In genomic region chr8:105623118-105623517, GRCm38 (mm10) we compare ENCODE assay signal across 9 mouse cellular contexts. TPM values are rescaled to one million over a fixed set of nuclear protein-coding genes. Genes with fewer than 3 reads are reported as not detected.
DNase-seq lines count a peak whose midpoint lies in the region; ATAC-seq and TF ChIP-seq lines count a peak whose summit lies in the region.
"Had no signal": no experiment of that assay in that cellular context is flagged by ENCODE, and none has a peak within 500 bp of the region (broad histone marks: within the 10 kb centered on the region; RNA-seq: fewer than 3 reads in every experiment).

No protein-coding gene starts in this region.

- intact Hi-C loops in heart, postnatal 25 days (cut with DNase I): loop anchor here (2.0 to 5.0 kb wide), 3 partner anchors 56 to 309 kb away; partner anchors contain the start of genes Atp6v0d1 and Ctrl
- intact Hi-C loops in left cerebral cortex, postnatal 14 days (cut with DNase I): loop anchor here (2.0 to 5.0 kb wide), 2 partner anchors 14 to 74 kb away; partner anchors contain the start of genes Agrp and Ctcf

- peaks cover 15% of the 10 kb centered on the region; the same call in 1 of the 2 replicates for H3K36me3 ChIP-seq in heart, embryonic 11.5 days (ENCODE audit: control insufficient read depth, insufficient read depth, low read length)
- H3K36me3 ChIP-seq in forebrain, embryonic 12.5 days (replicated peaks): peaks cover 43% of the 10 kb centered on the region
- peaks cover 51% of the 10 kb centered on the region for H3K36me3 ChIP-seq in liver, embryonic 12.5 days
- peaks cover 15% of the 10 kb centered on the region for H3K36me3 ChIP-seq in spleen, adult 2 months (ENCODE audit: control insufficient read depth, insufficient read depth, low read length)

- H3K4me2 ChIP-seq in heart, embryonic 11.5 days: no peak overlapping the region
- H3K4me2 ChIP-seq in forebrain, embryonic 12.5 days: no peak overlapping the region
- H3K4me2 ChIP-seq in liver, embryonic 12.5 days: no peak overlapping the region
- H3K4me2 ChIP-seq: liver, embryonic 13.5 days had no signal

- H3K27me3 ChIP-seq in heart, embryonic 11.5 days (ENCODE audit: control insufficient read depth, insufficient read depth, low read length): no peaks in the 10 kb centered on the region
- no peaks in the 10 kb centered on the region for H3K27me3 ChIP-seq in forebrain, embryonic 12.5 days
- H3K27me3 ChIP-seq in liver, embryonic 12.5 days (replicated peaks): no peaks in the 10 kb centered on the region
- H3K27me3 ChIP-seq in spleen, adult 2 months (ENCODE audit: control insufficient read depth, insufficient read depth, low read length): no peaks in the 10 kb centered on the region
- H3K27me3 ChIP-seq: liver, embryonic 13.5 days had no signal

- H3K9ac ChIP-seq in heart, embryonic 11.5 days (ENCODE audit: low read depth, low read length): no peak overlapping the region
- no peak overlapping the region for H3K9ac ChIP-seq in forebrain, embryonic 12.5 days
- no peak overlapping the region for H3K9ac ChIP-seq in liver, embryonic 12.5 days
- H3K9ac ChIP-seq: liver, embryonic 13.5 days had no signal

- WGBS in heart, embryonic 11.5 days (ENCODE audit: insufficient replicate concordance): 25% methylated on average over 5 of the region's 5 CpGs
- 22% methylated on average over 5 of the region's 5 CpGs for WGBS in forebrain, embryonic 12.5 days
- WGBS in liver, embryonic 12.5 days (ENCODE audit: insufficient replicate concordance): 39% methylated on average over 5 of the region's 5 CpGs
- 7% methylated on average over 5 of the region's 5 CpGs for WGBS in spleen, adult 2 months

- peak; percentile 70; the same call in 1 of the 2 replicates for TF ChIP-seq POLR2A in spleen, adult 2 months (IDR thresholded peaks at IDR 0.05; ENCODE audit: low read depth, low read length)

- TF ChIP-seq CTCF in spleen, adult 2 months (IDR thresholded peaks at IDR 0.05; ENCODE audit: extremely low read depth, insufficient read depth, insufficient read length, insufficient replicate concordance): no peak

- no peak overlapping the region for H3K4me3 ChIP-seq in heart, embryonic 11.5 days (ENCODE audit: low read depth, low read length)
- H3K4me3 ChIP-seq in forebrain, embryonic 12.5 days (replicated peaks): no peak overlapping the region
- H3K4me3 ChIP-seq in liver, embryonic 12.5 days: no peak overlapping the region
- peak overlapping the region; percentile 45 for H3K4me3 ChIP-seq in spleen, adult 2 months (ENCODE audit: extremely low read depth, insufficient read depth, insufficient read length)
- H3K4me3 ChIP-seq: liver, embryonic 13.5 days had no signal

- DNase-seq in heart, postnatal 25 days (ENCODE audit: low spot score): no peak
- peak; percentile 69 to 75 for DNase-seq in CD8-positive naive resting alpha-beta T cell, adult 2 months (ENCODE audit: low read depth in 2 of 2, low spot score in 2 of 2)
- peak; percentile 88 to 98 for DNase-seq in spleen, adult 2 months (ENCODE audit: low read depth in 1 of 2, low spot score in 2 of 2)
- no peak for DNase-seq in left cerebral cortex, postnatal 14 days (ENCODE audit: low spot score in 2 of 2)
- DNase-seq in adrenal gland, adult 18-20 months (ENCODE audit: low spot score in 2 of 2): no peak

- ATAC-seq in heart, embryonic 11.5 days (replicated peaks; ENCODE audit: insufficient number of reproducible peaks, low FRiP score, low TSS enrichment): no peak
- ATAC-seq in forebrain, embryonic 12.5 days (ENCODE audit: low FRiP score): no peak
- ATAC-seq in liver, embryonic 12.5 days: no peak

- H3K27ac ChIP-seq in heart, embryonic 11.5 days (ENCODE audit: low read depth, low read length): 0 out of 2 replicates have a peak overlapping the region, but pooled peaks have one; percentile 16
- H3K27ac ChIP-seq in forebrain, embryonic 12.5 days: peak overlapping the region; percentile 50; the same call in 1 of the 2 replicates
- H3K27ac ChIP-seq in liver, embryonic 12.5 days: 0 out of 2 replicates have a peak overlapping the region, but pooled peaks have one; percentile 33
- peak overlapping the region; percentile 99 for H3K27ac ChIP-seq in spleen, adult 2 months (ENCODE audit: insufficient read depth, low read length)

- H3K9me3 ChIP-seq in heart, embryonic 11.5 days (replicated peaks; ENCODE audit: control insufficient read depth, low read length): no peaks in the 10 kb centered on the region
- no peaks in the 10 kb centered on the region for H3K9me3 ChIP-seq in forebrain, embryonic 12.5 days
- H3K9me3 ChIP-seq in liver, embryonic 12.5 days (replicated peaks): no peaks in the 10 kb centered on the region
- H3K9me3 ChIP-seq: liver, embryonic 13.5 days had no signal

- H3K4me1 ChIP-seq in heart, embryonic 11.5 days (ENCODE audit: control insufficient read depth, insufficient read depth, low read length): peaks cover 13% of the 10 kb centered on the region
- peaks cover 27% of the 10 kb centered on the region for H3K4me1 ChIP-seq in forebrain, embryonic 12.5 days
- peaks cover 20% of the 10 kb centered on the region for H3K4me1 ChIP-seq in liver, embryonic 12.5 days
- peaks cover 23% of the 10 kb centered on the region for H3K4me1 ChIP-seq in spleen, adult 2 months (ENCODE audit: control insufficient read depth, insufficient read depth, insufficient read length)

RNA-seq across cellular contexts. Expression of gene Ctcf, which starts 13.2 kb away (rescaled TPM):
- polyA plus RNA-seq in heart, embryonic 11.5 days (2014; fragmentation: Nextera tagmentation; extraction: Ambion mirVana): 53.9 and 66.3 TPM in 2 replicates
- total RNA-seq in heart, postnatal 25 days (2021): 10 to 100 TPM; 36.4 to 43.6 TPM
- polyA plus RNA-seq in forebrain, embryonic 12.5 days (2016; fragmentation: Nextera tagmentation; extraction: Ambion mirVana): 163 and 165 TPM in 2 replicates
- polyA plus RNA-seq in liver, embryonic 12.5 days (2016; fragmentation: Nextera tagmentation; extraction: Ambion mirVana): 89.0 and 93.5 TPM in 2 replicates
- 22.1 and 24.5 TPM in 2 replicates for polyA plus RNA-seq in spleen, adult 2 months (2012; rRNA removed)
- total RNA-seq in left cerebral cortex, postnatal 14 days (2021): 10 to 100 TPM; 57.5 to 58.9 TPM
- 10 to 100 TPM; 54.2 to 55.2 TPM for total RNA-seq in adrenal gland, adult 18-20 months (2021)

RNA-seq across cellular contexts. Expression of gene Agrp, which starts 14.1 kb away (rescaled TPM):
- polyA plus RNA-seq in heart, embryonic 11.5 days (2014; fragmentation: Nextera tagmentation; extraction: Ambion mirVana): 0.50 and 0.84 TPM in 2 replicates
- total RNA-seq in heart, postnatal 25 days (2021): not detected
- 0.61 and 1.2 TPM in 2 replicates for polyA plus RNA-seq in forebrain, embryonic 12.5 days (2016; fragmentation: Nextera tagmentation; extraction: Ambion mirVana)
- 0.22 TPM in 1 of 2 replicates, not detected in the other for polyA plus RNA-seq in liver, embryonic 12.5 days (2016; fragmentation: Nextera tagmentation; extraction: Ambion mirVana)
- polyA plus RNA-seq in spleen, adult 2 months (2012; rRNA removed): 0.14 TPM in 1 of 2 replicates, not detected in the other
- under 1 TPM in 1 of 2 experiments, not detected in 1; 0.51 TPM for total RNA-seq in left cerebral cortex, postnatal 14 days (2021)
- total RNA-seq in adrenal gland, adult 18-20 months (2021): 1 to 10 TPM; 3.3 to 5.3 TPM

RNA-seq across cellular contexts. Expression of gene Ripor1, which starts 18.1 kb away (rescaled TPM):
- 23.6 and 27.9 TPM in 2 replicates for polyA plus RNA-seq in heart, embryonic 11.5 days (2014; fragmentation: Nextera tagmentation; extraction: Ambion mirVana)
- total RNA-seq in heart, postnatal 25 days (2021): 10 to 100 TPM; 41.7 to 50.9 TPM
- 17.3 and 18.8 TPM in 2 replicates for polyA plus RNA-seq in forebrain, embryonic 12.5 days (2016; fragmentation: Nextera tagmentation; extraction: Ambion mirVana)
- 14.1 and 14.5 TPM in 2 replicates for polyA plus RNA-seq in liver, embryonic 12.5 days (2016; fragmentation: Nextera tagmentation; extraction: Ambion mirVana)
- 25.6 and 26.5 TPM in 2 replicates for polyA plus RNA-seq in spleen, adult 2 months (2012; rRNA removed)
- 10 to 100 TPM; 81.0 to 81.3 TPM for total RNA-seq in left cerebral cortex, postnatal 14 days (2021)
- total RNA-seq in adrenal gland, adult 18-20 months (2021): 10 to 100 TPM; 25.9 to 32.9 TPM

RNA-seq across cellular contexts. Expression of gene Atp6v0d1, which starts 57.3 kb away (rescaled TPM):
- polyA plus RNA-seq in heart, embryonic 11.5 days (2014; fragmentation: Nextera tagmentation; extraction: Ambion mirVana): 80.7 and 86.3 TPM in 2 replicates
- 10 to 100 TPM; 45.7 to 53.2 TPM for total RNA-seq in heart, postnatal 25 days (2021)
- polyA plus RNA-seq in forebrain, embryonic 12.5 days (2016; fragmentation: Nextera tagmentation; extraction: Ambion mirVana): 94.3 and 95.4 TPM in 2 replicates
- 47.2 and 51.0 TPM in 2 replicates for polyA plus RNA-seq in liver, embryonic 12.5 days (2016; fragmentation: Nextera tagmentation; extraction: Ambion mirVana)
- polyA plus RNA-seq in spleen, adult 2 months (2012; rRNA removed): 68.3 and 72.0 TPM in 2 replicates
- 100 to 1,000 TPM; 347 to 370 TPM for total RNA-seq in left cerebral cortex, postnatal 14 days (2021)
- 100 to 1,000 TPM; 118 to 121 TPM for total RNA-seq in adrenal gland, adult 18-20 months (2021)

Comparison
In these comparisons a context has a peak if more than half of its experiments do, and no peak if none do; other contexts are left out.
1. H3K27ac ChIP-seq: peak in every context shown above with its lines; median percentile 99 in spleen, adult 2 months; 50 in forebrain, embryonic 12.5 days; 33 in liver, embryonic 12.5 days; 16 in heart, embryonic 11.5 days.
2. DNase-seq: peak in CD8-positive naive resting alpha-beta T cell, adult 2 months (2 of 2) and spleen, adult 2 months (2 of 2); none in heart, postnatal 25 days (single experiment), left cerebral cortex, postnatal 14 days (0 of 2) and adrenal gland, adult 18-20 months (0 of 2).